Mouse (Mus musculus) forebrain, embryonic 15.5 days (tissue): ENCODE data around the gene Tbc1d2. TPM values are rescaled to one million over a fixed set of nuclear protein-coding genes. Genes with fewer than 3 reads are reported as not detected.

ENCODE experiments used
- ATAC-seq: fragments of 200-750 bp; cut with Nextera tagmentation; replicated peaks from 2 replicates; pipeline ENCODE4 v1.8.0; 2017; ENCODE audit warnings: mild to moderate bottlenecking, moderate TSS enrichment, moderate library complexity
- H3K27ac ChIP-seq: fragments of 300-500 bp; sonication (generic); replicated peaks from 2 replicates; pipeline ENCODE4 v1.5.1; 2015; ENCODE audit warnings: mild to moderate bottlenecking, inconsistent platforms
- H3K27me3 ChIP-seq: fragments of 300-500 bp; sonication (generic); 2 replicates; pipeline ENCODE4 v1.6.1; 2015; ENCODE audit warnings: inconsistent platforms
- H3K36me3 ChIP-seq: fragments of 300-500 bp; sonication (generic); 2 replicates; pipeline ENCODE4 v1.6.1; 2015; ENCODE audit warnings: mild to moderate bottlenecking, inconsistent platforms
- H3K4me1 ChIP-seq: fragments of 300-500 bp; sonication (generic); 2 replicates; pipeline ENCODE4 v1.6.1; 2015; ENCODE audit warnings: inconsistent platforms
- H3K4me2 ChIP-seq: fragments of 300-500 bp; sonication (generic); replicated peaks from 2 replicates; pipeline ENCODE4 v1.6.1; 2015; ENCODE audit warnings: mild to moderate bottlenecking, inconsistent platforms
- H3K4me3 ChIP-seq: fragments of 300-500 bp; sonication (generic); 2 replicates; pipeline ENCODE4 v1.5.1; 2015; ENCODE audit warnings: mild to moderate bottlenecking, inconsistent platforms
- H3K9ac ChIP-seq: fragments of 300-500 bp; sonication (generic); replicated peaks from 2 replicates; pipeline ENCODE4 v1.6.1; 2015; ENCODE audit warnings: mild to moderate bottlenecking, inconsistent platforms
- H3K9me3 ChIP-seq: fragments of 300-500 bp; sonication (generic); 2 replicates; pipeline ENCODE4 v1.6.1; 2016; ENCODE audit warnings: inconsistent platforms
- WGBS: fragments of 180-500 bp; shearing (Covaris S2); methylation state at CpG from one replicate; pipeline ENCODE4 v1.1.7; 2015; ENCODE audit warnings: mixed read lengths; 5-methylcytosine and 5-hydroxymethylcytosine counted together
- polyA plus RNA-seq: library from polyadenylated mRNA; unstranded; fragments of >200 nt; fragmentation: Nextera tagmentation; extraction: Ambion mirVana; gene quantifications from 2 replicates; pipeline ENCODE4 v1.2.1, GENCODE M21; 2015

The Tbc1d2 gene
- polyA plus RNA-seq, 1 experiment from 2014 or later, result 0.98 TPM

DNA sequence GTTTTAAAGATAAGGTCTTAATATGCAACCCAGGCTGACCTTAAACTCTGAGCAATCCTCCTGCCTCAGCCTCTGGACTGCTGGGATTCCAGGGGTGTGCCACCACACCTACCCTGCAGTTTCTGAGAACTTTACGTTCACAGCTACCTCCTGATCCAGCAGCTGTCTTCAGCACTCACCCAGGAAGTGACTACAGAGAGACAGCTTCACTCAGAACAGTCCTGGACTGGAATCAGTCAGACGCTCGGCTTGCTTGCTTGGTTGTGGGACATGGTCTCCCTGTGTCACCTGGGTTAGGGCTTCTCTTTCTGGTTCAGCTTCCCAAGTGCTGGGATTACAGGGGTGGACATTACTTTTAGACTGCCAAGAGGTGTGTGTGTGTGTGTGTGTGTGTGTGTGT, 93.1 kb downstream of the Tbc1d2 start:
- no peak overlapping the region for H3K4me2 ChIP-seq
- H3K4me3 ChIP-seq, result no peak overlapping the region
- H3K4me1 ChIP-seq, result no peaks in the 10 kb centered on the region
- H3K27me3 ChIP-seq, result no peaks in the 10 kb centered on the region
- no peaks in the 10 kb centered on the region for H3K36me3 ChIP-seq
- ATAC-seq, result no peak
- no peaks in the 10 kb centered on the region for H3K9me3 ChIP-seq
- no peak overlapping the region for H3K27ac ChIP-seq
- WGBS, result 80% methylated on average over 3 of the region's 3 CpGs
- no peak overlapping the region for H3K9ac ChIP-seq

DNA sequence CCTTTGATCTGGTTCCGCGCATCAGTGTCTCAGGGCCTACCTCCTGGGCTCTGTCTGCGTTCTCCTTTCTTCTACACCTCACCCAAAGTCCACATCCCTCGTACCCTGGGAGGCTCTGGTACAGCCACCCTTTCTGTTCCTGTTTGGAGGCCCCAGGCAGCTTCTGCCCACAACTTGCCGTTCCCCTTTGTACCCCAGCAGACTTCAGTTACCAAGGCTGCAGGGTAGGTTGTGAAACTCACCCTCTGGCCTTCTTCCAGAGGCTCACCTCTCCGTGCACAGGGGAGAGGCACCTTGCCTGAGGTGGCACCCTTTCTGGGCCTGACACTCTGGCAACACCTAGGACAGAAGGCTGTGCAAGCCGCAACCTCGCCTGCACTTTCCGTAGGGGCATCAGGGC, 94.2 kb downstream of the Tbc1d2 start:
- Histone ChIP-seq H3K27ac (no peak overlapping the region), H3K9me3 (no peaks in the 10 kb centered on the region), H3K9ac (no peak overlapping the region), H3K4me3 (no peak overlapping the region), H3K36me3 (no peaks in the 10 kb centered on the region), H3K4me1 (no peaks in the 10 kb centered on the region), H3K4me2 (no peak overlapping the region), H3K27me3 (no peaks in the 10 kb centered on the region)
- WGBS, result 87% methylated on average over 9 of the region's 9 CpGs
- ATAC-seq, result no peak

Other genes with a start within 250 kb of the Tbc1d2 start
- gene Hemgn, start 236.7 kb downstream of the Tbc1d2 start, polyA plus RNA-seq, result 0.24 TPM in 1 of 2 replicates, not detected in the other
- gene Anp32b, start 199.3 kb downstream of the Tbc1d2 start, polyA plus RNA-seq, result 109 and 115 TPM in 2 replicates
- 78.5 and 84.2 TPM in 2 replicates for gene Nans, start 161.0 kb downstream of the Tbc1d2 start, polyA plus RNA-seq
- 0.48 and 1.2 TPM in 2 replicates for gene Trim14, start 114.1 kb downstream of the Tbc1d2 start, polyA plus RNA-seq
- 4.4 and 4.6 TPM in 2 replicates for gene Coro2a, start 48.0 kb downstream of the Tbc1d2 start, polyA plus RNA-seq